Mouse (Mus musculus) gonadal fat pad, adult 2 months (tissue): ENCODE data around the gene Cftr. TPM values are rescaled to one million over a fixed set of nuclear protein-coding genes. Genes with fewer than 3 reads are reported as not detected.

ENCODE experiments used
- DNase-seq: peaks from one replicate; pipeline ENCODE4 v3.0.0-alpha.2; 2012; ENCODE audit warnings: low read depth
- polyA plus RNA-seq: library from polyadenylated mRNA; depleted of rRNA; stranded (reverse); fragments of >200 nt; gene quantifications from 2 replicates; pipeline ENCODE4 v1.2.3, GENCODE M21; 2012; rRNA removed

Gene Cftr
- polyA plus RNA-seq, 1 experiment: 3.3 TPM

- DNase-seq: no peak
Observed at GRCm38 (mm10) chr6:18314365-18314943, 144.0 kb downstream of the Cftr start.

GRCm38 (mm10) chr6:18322950-18323349 lies 152.5 kb downstream of the Cftr start:
- DNase-seq: no peak

GRCm38 (mm10) chr6:18335393-18335792 lies 164.9 kb downstream of the Cftr start:
- no peak for DNase-seq

GRCm38 (mm10) chr6:18338307-18338706 lies 167.8 kb downstream of the Cftr start:
- no peak for DNase-seq

- DNase-seq: no peak
Observed at GRCm38 (mm10) chr6:18344272-18344671, 173.8 kb downstream of the Cftr start.

- DNase-seq: no peak
Observed at GRCm38 (mm10) chr6:18349153-18349858, 178.8 kb downstream of the Cftr start.

GRCm38 (mm10) chr6:18360154-18360553 lies 189.7 kb downstream of the Cftr start:
- no peak for DNase-seq

GRCm38 (mm10) chr6:18360955-18361354 lies 190.5 kb downstream of the Cftr start:
- no peak for DNase-seq

- no peak for DNase-seq
Observed at GRCm38 (mm10) chr6:18362232-18362631, 191.7 kb downstream of the Cftr start.

- no peak for DNase-seq
Observed at GRCm38 (mm10) chr6:18369054-18369453, 198.6 kb downstream of the Cftr start.

GRCm38 (mm10) chr6:18369723-18370122 lies 199.2 kb downstream of the Cftr start:
- DNase-seq: no peak

Other genes starting within 250 kb of the Cftr start
- gene Wnt2, start 140.1 kb upstream of the Cftr start, polyA plus RNA-seq: 0.91 and 1.4 TPM in 2 replicates
- not detected in 2 replicates for gene Asz1, start 61.6 kb upstream of the Cftr start, polyA plus RNA-seq